Mouse (Mus musculus): ENCODE measurements around the gene Smpd4.

- TF ChIP-seq CTCF (conservative IDR thresholded peaks at IDR 0.05 in 1 of 2, IDR thresholded peaks at IDR 0.05 in 1 of 2; ENCODE audit: low read depth in 2 of 2, low read length in 2 of 2) (no peak), CHD2 (IDR thresholded peaks at IDR 0.05; ENCODE audit: low read length) (no peak), MAZ (IDR thresholded peaks at IDR 0.05; ENCODE audit: low read depth, low read length) (no peak)
Observed at GRCm38 (mm10) chr16:17626269-17626555, 7.1 kb downstream of the Smpd4 start.

All from CH12.LX (cell line).